Mouse (Mus musculus) kidney, embryonic 14.5 days (tissue): Measurements from ENCODE around the gene Slc35e4. TPM values are rescaled to one million over a fixed set of nuclear protein-coding genes. Genes with fewer than 3 reads are reported as not detected.

Experiments
- ATAC-seq: fragments of 200-750 bp; cut with Nextera tagmentation; 2 replicates; pipeline ENCODE4 v1.8.0; 2017; ENCODE audit warnings: moderate number of reproducible peaks, mild to moderate bottlenecking, moderate TSS enrichment, moderate library complexity; ENCODE audit not compliant: low FRiP score, low TSS enrichment
- H3K27ac ChIP-seq: fragments of 300-500 bp; sonication (generic); 2 replicates; pipeline ENCODE4 v1.5.1; 2014; ENCODE audit warnings: low read depth, mild to moderate bottlenecking, low read length, moderate library complexity, mixed read lengths
- H3K27me3 ChIP-seq: fragments of 300-500 bp; sonication (generic); 2 replicates; pipeline ENCODE4 v1.6.1; 2014; ENCODE audit warnings: mild to moderate bottlenecking, low read length; ENCODE audit not compliant: control insufficient read depth, insufficient read depth
- H3K36me3 ChIP-seq: fragments of 300-500 bp; sonication (generic); 2 replicates; pipeline ENCODE4 v1.6.1; 2014; ENCODE audit warnings: low read length, mixed read lengths; ENCODE audit not compliant: control insufficient read depth, insufficient read depth
- H3K4me1 ChIP-seq: fragments of 300-500 bp; sonication (generic); 2 replicates; pipeline ENCODE4 v1.6.1; 2014; ENCODE audit warnings: low read length, mixed read lengths; ENCODE audit not compliant: control insufficient read depth, insufficient read depth
- H3K4me2 ChIP-seq: fragments of 300-500 bp; sonication (generic); replicated peaks from 2 replicates; pipeline ENCODE4 v1.6.1; 2014; ENCODE audit warnings: low read depth, mild to moderate bottlenecking, low read length
- H3K4me3 ChIP-seq: fragments of 300-500 bp; sonication (generic); 2 replicates; pipeline ENCODE4 v1.5.1; 2014; ENCODE audit warnings: mild to moderate bottlenecking, low read length
- H3K9ac ChIP-seq: fragments of 300-500 bp; sonication (generic); 2 replicates; pipeline ENCODE4 v1.6.1; 2014; ENCODE audit warnings: low read depth, mild to moderate bottlenecking, low read length, moderate library complexity
- H3K9me3 ChIP-seq: fragments of 300-500 bp; sonication (generic); 2 replicates; pipeline ENCODE4 v1.6.1; 2016; ENCODE audit warnings: low read length; ENCODE audit not compliant: control insufficient read depth
- WGBS: fragments of 180-500 bp; shearing (Covaris S2); extraction: QIAGEN DNeasy Blood & Tissue Kit; methylation state at CpG from one replicate; pipeline ENCODE4 v1.1.7; 2014; 5-methylcytosine and 5-hydroxymethylcytosine counted together
- polyA plus RNA-seq: library from polyadenylated mRNA; unstranded; fragments of >200 nt; fragmentation: Nextera tagmentation; extraction: Ambion mirVana; gene quantifications from 2 replicates; pipeline ENCODE4 v1.2.1, GENCODE M21; 2014

Gene Slc35e4
- polyA plus RNA-seq, 1 experiment from 2014 or later, result 3.8 TPM

DNA sequence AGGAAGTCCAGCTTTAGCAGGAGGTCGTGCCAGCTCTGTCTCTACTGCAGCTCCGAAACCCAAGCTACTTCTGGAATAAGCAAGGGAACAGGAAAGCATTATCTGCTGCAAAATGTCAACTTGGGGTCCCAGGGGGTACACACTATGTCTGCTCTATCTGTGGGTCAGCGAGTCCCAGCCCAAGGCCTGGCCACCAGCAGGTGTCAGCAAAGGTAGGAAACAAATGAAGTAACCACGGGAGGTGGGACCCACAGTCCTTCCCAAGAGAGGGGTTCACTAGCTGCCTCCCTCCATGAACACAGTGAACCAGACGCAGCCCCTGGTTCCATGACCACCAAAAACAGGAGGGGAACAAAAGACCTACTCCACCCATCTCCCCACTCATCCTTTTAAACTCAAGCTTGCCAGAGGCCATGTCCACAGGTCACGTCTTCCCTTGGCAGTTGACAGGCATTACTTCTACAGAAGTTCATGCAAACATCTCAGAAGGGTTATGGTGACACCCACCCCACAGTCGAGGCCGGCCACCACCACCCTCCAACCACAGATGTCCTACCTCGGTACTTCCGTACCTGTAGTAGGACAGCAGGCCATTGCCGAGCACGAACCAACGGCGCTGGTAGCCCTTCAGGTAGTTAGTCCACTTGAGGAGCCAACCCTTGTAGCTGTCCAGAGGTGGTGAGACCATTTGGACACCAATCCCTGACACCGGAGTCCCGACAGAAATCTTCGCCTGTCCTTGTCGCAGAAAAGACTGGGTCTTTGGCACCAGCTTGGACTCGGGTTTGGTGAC, 51.6 kb downstream of the Slc35e4 start:
- H3K27me3 ChIP-seq, result peaks cover 5% of the 10 kb centered on the region; the same call in 1 of the 2 replicates
- no peak overlapping the region for H3K27ac ChIP-seq
- H3K36me3 ChIP-seq, result no peaks in the 10 kb centered on the region
- H3K4me3 ChIP-seq, result peak overlapping the region; percentile 46
- H3K9me3 ChIP-seq, result no peaks in the 10 kb centered on the region
- peak overlapping the region; percentile 81 for H3K4me2 ChIP-seq
- ATAC-seq, result no peak
- peaks cover 8% of the 10 kb centered on the region; the same call in 1 of the 2 replicates for H3K4me1 ChIP-seq
- peak overlapping the region; percentile 47 for H3K9ac ChIP-seq
- WGBS, result 72% methylated on average over 19 of the region's 19 CpGs

DNA sequence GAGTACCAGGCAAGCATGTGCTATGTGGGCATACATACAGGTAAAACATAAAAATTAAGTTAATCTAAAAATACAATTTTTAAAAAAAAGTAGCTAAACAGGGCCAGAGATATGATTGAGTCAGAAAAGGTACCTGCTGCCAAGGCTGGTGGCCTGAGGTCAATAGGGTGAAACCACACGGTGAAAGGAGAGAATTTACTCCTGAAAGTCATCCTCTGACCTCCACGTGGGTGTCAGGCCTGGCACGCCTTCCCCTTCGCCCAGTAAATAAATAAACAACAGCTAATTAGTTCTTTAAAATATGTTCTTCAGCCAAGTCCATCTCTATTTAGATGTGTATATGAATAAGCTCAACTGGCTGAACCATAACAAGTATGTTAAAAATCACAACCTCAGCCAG, 54.1 kb downstream of the Slc35e4 start:
- no peak overlapping the region for H3K4me2 ChIP-seq
- no peaks in the 10 kb centered on the region for H3K9me3 ChIP-seq
- H3K9ac ChIP-seq, result no peak overlapping the region
- H3K36me3 ChIP-seq, result no peaks in the 10 kb centered on the region
- WGBS, result 65% methylated on average over 4 of the region's 4 CpGs
- no peak for ATAC-seq
- H3K27ac ChIP-seq, result no peak overlapping the region
- H3K27me3 ChIP-seq, result peaks cover 5% of the 10 kb centered on the region; the same call in 1 of the 2 replicates
- H3K4me3 ChIP-seq, result no peak overlapping the region
- peaks cover 8% of the 10 kb centered on the region; the same call in 1 of the 2 replicates for H3K4me1 ChIP-seq

DNA sequence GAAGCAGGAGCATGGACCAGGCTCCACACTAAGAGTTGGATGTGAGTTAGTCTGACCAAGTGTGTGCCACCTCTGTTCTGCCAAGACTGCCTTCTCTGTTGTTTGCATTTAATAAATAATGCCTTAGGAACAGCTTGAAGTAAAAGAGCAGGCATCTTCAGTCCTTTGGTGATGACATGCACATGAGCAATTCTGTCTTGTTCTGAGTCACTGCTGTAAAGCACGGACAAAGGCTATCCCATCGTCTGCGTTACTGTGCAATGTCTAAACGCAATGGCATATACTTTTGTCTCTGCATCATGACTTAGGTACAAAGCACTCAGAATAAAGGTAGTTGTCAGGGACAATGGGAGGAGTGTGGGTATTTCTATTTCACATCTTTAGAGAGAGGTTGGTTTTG, 54.7 kb downstream of the Slc35e4 start:
- H3K4me1 ChIP-seq, result peaks cover 8% of the 10 kb centered on the region; the same call in 1 of the 2 replicates
- ATAC-seq, result no peak
- 91% methylated on average over 4 of the region's 4 CpGs for WGBS
- H3K9me3 ChIP-seq, result no peaks in the 10 kb centered on the region; the same call in 1 of the 2 replicates
- peaks cover 5% of the 10 kb centered on the region; the same call in 1 of the 2 replicates for H3K27me3 ChIP-seq
- H3K9ac ChIP-seq, result no peak overlapping the region
- H3K36me3 ChIP-seq, result no peaks in the 10 kb centered on the region
- H3K27ac ChIP-seq, result no peak overlapping the region
- H3K4me2 ChIP-seq, result no peak overlapping the region
- no peak overlapping the region for H3K4me3 ChIP-seq

DNA sequence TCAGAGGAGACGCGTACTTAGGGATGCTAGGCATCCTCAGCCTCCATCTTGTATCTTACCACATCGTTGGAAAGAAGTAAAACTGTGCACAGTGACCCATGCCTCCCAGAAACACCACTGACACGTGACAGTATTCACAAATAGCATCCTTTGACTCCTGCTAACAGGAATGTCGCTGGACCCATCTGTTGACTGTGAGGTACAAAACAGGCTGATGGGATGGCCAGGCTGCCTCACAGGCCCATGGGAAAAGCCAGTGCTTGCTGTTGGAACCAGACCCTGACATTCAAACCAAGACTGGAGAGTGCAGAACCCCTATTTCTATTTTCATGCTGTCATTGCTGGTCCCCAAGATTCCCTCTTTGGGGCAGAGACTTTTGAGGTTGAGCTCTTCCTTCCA, 56.6 kb downstream of the Slc35e4 start:
- no peaks in the 10 kb centered on the region; the same call in 1 of the 2 replicates for H3K9me3 ChIP-seq
- H3K27me3 ChIP-seq, result no peaks in the 10 kb centered on the region
- no peak overlapping the region for H3K9ac ChIP-seq
- no peaks in the 10 kb centered on the region for H3K36me3 ChIP-seq
- H3K4me1 ChIP-seq, result no peaks in the 10 kb centered on the region
- WGBS, result 78% methylated on average over 5 of the region's 5 CpGs
- no peak overlapping the region for H3K4me2 ChIP-seq
- no peak overlapping the region for H3K27ac ChIP-seq
- no peak overlapping the region for H3K4me3 ChIP-seq
- ATAC-seq, result no peak

Other genes with a start within 250 kb of the Slc35e4 start
- 0.46 and 0.81 TPM in 2 replicates for gene Osbp2, start 50.8 kb downstream of the Slc35e4 start, polyA plus RNA-seq
- 0.20 and 0.40 TPM in 2 replicates for gene 4921536K21Rik, start 19.6 kb downstream of the Slc35e4 start, polyA plus RNA-seq
- gene Dusp18, start 19.4 kb downstream of the Slc35e4 start, polyA plus RNA-seq, result 10.0 and 14.7 TPM in 2 replicates
- gene Tcn2, start 17.5 kb upstream of the Slc35e4 start, polyA plus RNA-seq, result 49.7 and 61.8 TPM in 2 replicates
- gene Pes1, start 49.3 kb upstream of the Slc35e4 start, polyA plus RNA-seq, result 60.7 and 81.2 TPM in 2 replicates
- gene 4930556J24Rik, start 62.1 kb upstream of the Slc35e4 start, polyA plus RNA-seq, result 0.49 TPM in 1 of 2 replicates, not detected in the other
- gene Gal3st1, start 69.0 kb upstream of the Slc35e4 start, polyA plus RNA-seq, result 4.3 and 4.6 TPM in 2 replicates
- not detected in 2 replicates for gene Sec14l4, start 116.8 kb upstream of the Slc35e4 start, polyA plus RNA-seq
- not detected in 2 replicates for gene Sec14l3, start 150.2 kb upstream of the Slc35e4 start, polyA plus RNA-seq
- gene Mtfp1, start 180.8 kb upstream of the Slc35e4 start, polyA plus RNA-seq, result 11.5 and 15.9 TPM in 2 replicates
- 1.1 and 1.2 TPM in 2 replicates for gene Sec14l2, start 208.8 kb upstream of the Slc35e4 start, polyA plus RNA-seq
- gene Rnf215, start 220.5 kb upstream of the Slc35e4 start, polyA plus RNA-seq, result 21.0 and 28.3 TPM in 2 replicates
- 4.3 and 6.8 TPM in 2 replicates for gene Ccdc157, start 245.6 kb upstream of the Slc35e4 start, polyA plus RNA-seq
- 55.7 and 72.5 TPM in 2 replicates for gene Sf3a1, start 245.7 kb upstream of the Slc35e4 start, polyA plus RNA-seq